Mouse (Mus musculus) telencephalon, adult 2 months (tissue): ENCODE data around the gene Olfr781.
"Not testable (repeated sequence)": the region's sequence is repeated elsewhere in the genome, so short reads cannot be mapped to it uniquely, and the experiment has no call there.

Experiments
- DNase-seq: peaks from one replicate; pipeline ENCODE4 v3.0.0-alpha.2; 2011; ENCODE audit warnings: low read depth, low spot score

The Olfr781 gene

GRCm38 (mm10) chr10:129328554-129328953, at the start of gene Olfr781:
Gene Olfr781 (plus strand): TSS chr10:129328854.
- DNase-seq, result no peak

- DNase-seq, result not testable (repeated sequence)
Measured at GRCm38 (mm10) chr10:129312973-129313372, 15.7 kb upstream of the Olfr781 start.

GRCm38 (mm10) chr10:129313521-129313920, 15.1 kb upstream of the Olfr781 start:
- DNase-seq, result not testable (repeated sequence)

- no peak for DNase-seq
Measured at GRCm38 (mm10) chr10:129317817-129318216, 10.8 kb upstream of the Olfr781 start, which contains the start of gene Olfr780. Gene Olfr780 (plus strand): TSS chr10:129318117.

- DNase-seq, result no peak
Measured at GRCm38 (mm10) chr10:129348550-129348949, 19.9 kb downstream of the Olfr781 start, which contains the start of gene Olfr782. Gene Olfr782 (plus strand): TSS chr10:129348850.

GRCm38 (mm10) chr10:129352475-129352874, 23.8 kb downstream of the Olfr781 start:
- DNase-seq, result not testable (repeated sequence)

- not testable (repeated sequence) for DNase-seq
Measured at GRCm38 (mm10) chr10:129356496-129356895, 27.8 kb downstream of the Olfr781 start.

GRCm38 (mm10) chr10:129357307-129357706, 28.7 kb downstream of the Olfr781 start:
- DNase-seq, result no peak

GRCm38 (mm10) chr10:129374051-129374450, 45.4 kb downstream of the Olfr781 start:
- DNase-seq, result not testable (repeated sequence)
